Mouse (Mus musculus): Measurements from ENCODE around the gene Cobll1. TPM values are rescaled to one million over a fixed set of nuclear protein-coding genes. Genes with fewer than 3 reads are reported as not detected.

The Cobll1 gene
- polyA plus RNA-seq, 1 experiment from 2014 or later = 4.1 TPM

DNA sequence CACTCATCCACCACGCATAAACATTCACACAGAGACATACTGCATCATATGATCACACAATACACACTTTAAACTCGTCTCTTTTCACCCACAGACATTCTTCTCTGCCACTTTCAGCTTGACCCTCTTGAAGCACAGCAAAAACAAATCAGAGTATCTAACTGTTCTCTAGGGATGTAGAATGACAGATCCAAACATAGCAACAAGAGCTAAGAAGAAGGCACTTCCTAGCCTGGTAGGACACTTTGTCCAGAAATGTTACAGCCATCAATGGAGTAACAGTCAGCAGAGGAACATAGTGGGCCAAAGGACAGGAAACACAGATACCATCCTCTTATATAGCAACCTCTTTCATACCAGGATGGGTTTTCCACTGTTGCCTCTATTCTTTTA lies 11.3 kb downstream of the Cobll1 start:
- DNase-seq (ENCODE audit: low spot score) = no peak
- no peak overlapping the region for H3K27ac ChIP-seq (replicated peaks)
- H3K36me3 ChIP-seq (replicated peaks) = no peaks in the 10 kb centered on the region
- no peak overlapping the region for H3K4me3 ChIP-seq
- H3K4me1 ChIP-seq = peaks cover 7% of the 10 kb centered on the region
- no peaks in the 10 kb centered on the region for H3K9me3 ChIP-seq
- no peaks in the 10 kb centered on the region for H3K27me3 ChIP-seq (replicated peaks; ENCODE audit: low read depth, poor library complexity, severe bottlenecking)
- WGBS = 89% methylated on average over 2 of the region's 2 CpGs

DNA sequence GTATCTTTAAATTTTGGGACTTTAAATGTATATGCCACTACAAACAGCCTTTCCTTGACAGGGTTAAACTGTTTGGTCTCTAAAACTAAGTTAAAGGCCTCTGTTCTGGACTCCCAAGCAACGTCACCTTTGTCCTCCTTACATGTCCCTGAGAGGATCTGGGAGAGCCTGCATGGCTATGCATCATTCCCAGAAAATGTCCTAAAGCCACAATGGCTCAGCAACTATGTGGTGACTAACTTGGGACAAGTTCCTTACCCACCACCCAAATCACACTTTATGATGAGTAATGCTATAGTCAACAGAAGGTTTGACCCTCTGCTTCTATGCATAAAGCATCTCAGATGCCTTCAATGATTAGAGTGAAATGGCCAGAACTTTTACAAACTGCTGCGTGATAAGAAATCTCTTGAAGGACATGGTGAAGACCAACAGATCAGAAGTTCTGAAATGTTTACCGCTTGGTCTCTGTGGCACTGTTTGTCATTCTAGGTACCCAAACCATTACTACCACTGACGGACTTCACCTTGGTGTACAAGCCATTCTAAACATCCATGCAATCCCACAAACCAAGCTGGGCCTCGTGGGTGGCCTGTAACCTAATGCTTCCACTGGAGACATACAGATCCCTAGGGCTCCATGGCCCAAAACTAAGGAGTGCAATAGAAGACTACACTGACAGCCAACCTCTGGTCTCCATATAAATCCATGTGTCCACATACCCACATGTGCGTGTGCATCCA lies 11.9 kb downstream of the Cobll1 start:
- Histone ChIP-seq H3K36me3 (replicated peaks) (no peaks in the 10 kb centered on the region), H3K4me3 (no peak overlapping the region), H3K27me3 (replicated peaks; ENCODE audit: low read depth, poor library complexity, severe bottlenecking) (no peaks in the 10 kb centered on the region), H3K9me3 (no peaks in the 10 kb centered on the region), H3K4me1 (peaks cover 7% of the 10 kb centered on the region), H3K27ac (replicated peaks) (no peak overlapping the region)
- no peak for DNase-seq (ENCODE audit: low spot score)
- 85% methylated on average over 6 of the region's 6 CpGs for WGBS

DNA sequence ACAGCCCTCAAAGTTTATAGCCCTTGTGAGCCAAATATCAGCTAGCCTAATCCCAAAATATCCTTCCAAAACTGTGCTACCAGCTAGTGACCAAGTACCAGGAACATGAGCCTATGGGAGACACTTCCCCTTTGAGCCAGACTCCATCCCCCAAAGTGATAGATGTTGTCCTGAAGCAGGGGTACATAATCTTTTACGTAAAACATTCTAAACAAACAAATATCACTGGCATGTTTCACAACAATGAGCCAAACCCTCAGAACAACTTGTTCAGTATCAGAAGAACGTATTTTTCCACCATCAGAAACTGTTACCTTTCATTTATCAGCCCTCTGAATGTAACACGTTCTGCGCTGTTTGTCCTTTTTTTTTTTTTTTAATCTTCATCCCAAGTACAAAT lies 12.7 kb downstream of the Cobll1 start:
- no peaks in the 10 kb centered on the region for H3K9me3 ChIP-seq
- DNase-seq (ENCODE audit: low spot score) = no peak
- WGBS = 90% methylated on average over 4 of the region's 4 CpGs
- H3K36me3 ChIP-seq (replicated peaks) = no peaks in the 10 kb centered on the region
- no peak overlapping the region for H3K27ac ChIP-seq (replicated peaks)
- peaks cover 7% of the 10 kb centered on the region for H3K4me1 ChIP-seq
- H3K27me3 ChIP-seq (replicated peaks; ENCODE audit: low read depth, poor library complexity, severe bottlenecking) = no peaks in the 10 kb centered on the region
- no peak overlapping the region for H3K4me3 ChIP-seq

DNA sequence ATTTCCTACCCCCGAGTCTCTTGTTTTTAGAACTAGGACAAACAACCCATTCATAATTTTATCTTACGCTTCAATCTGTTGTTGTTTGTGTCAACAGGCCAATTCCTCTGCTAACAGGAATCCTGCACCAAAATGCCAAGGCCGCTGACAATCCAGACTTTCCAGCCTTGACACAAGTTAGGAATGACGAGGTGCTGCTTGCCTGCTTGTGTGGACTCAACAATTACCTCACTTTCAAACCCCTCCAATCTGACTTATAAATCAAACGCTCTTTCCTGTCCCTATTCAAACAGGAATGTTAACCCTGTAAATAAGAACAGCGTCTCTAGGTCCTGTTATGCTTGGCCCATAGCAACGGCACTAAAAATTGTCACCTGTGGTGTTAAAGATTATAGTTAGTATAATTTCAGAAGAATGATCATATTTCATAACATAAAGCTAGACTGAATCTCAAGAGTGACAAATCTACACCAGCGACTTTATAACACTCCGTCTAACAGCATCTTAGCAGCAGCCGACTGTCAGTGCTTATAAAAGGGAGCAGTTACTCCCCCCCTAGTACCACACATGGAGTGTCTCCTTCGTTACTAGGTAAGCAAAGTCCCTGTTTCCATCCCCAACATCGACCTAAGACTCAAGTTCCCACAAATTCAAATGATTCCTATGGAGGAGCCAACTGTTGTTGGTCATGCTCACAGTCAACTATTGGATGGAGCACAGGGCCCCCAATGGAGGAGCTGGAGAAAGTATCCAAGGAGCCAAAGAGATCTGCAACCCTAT lies 15.1 kb downstream of the Cobll1 start:
- Histone ChIP-seq H3K4me3 (no peak overlapping the region), H3K27me3 (replicated peaks; ENCODE audit: low read depth, poor library complexity, severe bottlenecking) (no peaks in the 10 kb centered on the region), H3K36me3 (replicated peaks) (no peaks in the 10 kb centered on the region), H3K27ac (replicated peaks) (no peak overlapping the region), H3K4me1 (peaks cover 12% of the 10 kb centered on the region), H3K9me3 (no peaks in the 10 kb centered on the region)
- DNase-seq (ENCODE audit: low spot score) = no peak
- 80% methylated on average over 12 of the region's 12 CpGs for WGBS

DNA sequence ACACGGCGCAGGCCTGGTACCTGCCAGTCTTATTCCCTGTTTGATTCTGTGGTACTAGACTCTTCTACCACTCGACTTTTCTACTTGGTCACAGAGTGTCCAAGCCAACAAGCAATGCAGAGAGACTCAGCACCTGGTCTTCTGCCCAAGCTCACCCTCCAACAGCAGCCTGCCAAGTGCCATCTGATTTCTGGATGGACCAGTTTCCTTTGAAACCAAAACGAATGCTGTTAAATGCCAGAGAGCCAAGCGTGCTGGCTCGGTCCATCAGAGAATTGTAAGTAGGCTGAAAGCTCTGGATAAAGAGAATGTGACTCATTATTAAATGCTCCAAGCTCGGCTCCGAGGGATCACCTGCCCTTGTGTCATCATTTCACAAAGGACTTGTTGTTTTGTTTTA lies 16.2 kb downstream of the Cobll1 start:
- no peak overlapping the region for H3K4me3 ChIP-seq
- no peaks in the 10 kb centered on the region for H3K9me3 ChIP-seq
- no peak for DNase-seq (ENCODE audit: low spot score)
- WGBS = 82% methylated on average over 8 of the region's 8 CpGs
- H3K27ac ChIP-seq (replicated peaks) = no peak overlapping the region
- H3K27me3 ChIP-seq (replicated peaks; ENCODE audit: low read depth, poor library complexity, severe bottlenecking) = no peaks in the 10 kb centered on the region
- H3K36me3 ChIP-seq (replicated peaks) = no peaks in the 10 kb centered on the region
- peaks cover 5% of the 10 kb centered on the region for H3K4me1 ChIP-seq

DNA sequence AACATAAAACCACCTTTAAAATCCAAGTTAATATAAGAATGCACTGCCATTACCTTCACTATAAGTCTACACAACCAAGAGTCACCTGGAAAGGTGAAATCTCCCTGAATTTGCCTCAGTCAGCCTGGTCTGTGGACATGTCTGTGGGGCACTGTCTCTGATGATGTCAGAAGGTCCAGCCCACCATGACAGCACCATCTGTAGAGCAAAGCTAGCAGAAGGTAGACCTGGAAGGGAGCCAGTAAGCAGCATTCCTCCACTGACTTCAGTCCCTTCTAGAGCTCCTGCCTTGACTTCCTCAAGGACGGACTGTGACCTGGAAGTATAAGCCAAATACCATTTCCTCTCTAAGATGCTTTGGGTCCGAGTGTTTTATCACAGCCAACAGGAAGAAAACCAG lies 17.6 kb downstream of the Cobll1 start:
- Histone ChIP-seq H3K27ac (replicated peaks) (no peak overlapping the region), H3K27me3 (replicated peaks; ENCODE audit: low read depth, poor library complexity, severe bottlenecking) (no peaks in the 10 kb centered on the region), H3K4me3 (no peak overlapping the region), H3K9me3 (no peaks in the 10 kb centered on the region), H3K36me3 (replicated peaks) (no peaks in the 10 kb centered on the region), H3K4me1 (peaks cover 5% of the 10 kb centered on the region)
- DNase-seq (ENCODE audit: low spot score) = no peak
- 77% methylated on average over 2 of the region's 2 CpGs for WGBS

DNA sequence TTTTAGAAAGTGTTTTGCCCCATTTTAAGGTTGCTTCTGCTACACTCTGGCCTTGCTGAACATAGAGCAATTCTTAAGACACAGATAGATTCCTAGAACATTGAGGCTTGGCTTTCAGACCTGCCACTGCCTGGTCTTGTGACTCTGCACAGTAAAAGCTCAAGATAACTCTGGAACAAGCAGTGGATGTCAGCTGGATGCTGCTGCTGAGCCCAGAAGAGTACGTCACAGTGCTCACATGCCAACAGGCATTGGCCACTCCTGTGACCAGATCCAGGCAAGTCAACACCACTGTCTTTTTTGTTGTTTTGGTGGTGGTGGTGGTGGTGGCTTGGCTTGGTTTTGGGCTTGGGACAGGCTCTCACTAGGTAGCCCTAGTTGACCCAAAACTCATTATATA lies 18.6 kb downstream of the Cobll1 start:
- no peak overlapping the region for H3K4me3 ChIP-seq
- no peaks in the 10 kb centered on the region for H3K27me3 ChIP-seq (replicated peaks; ENCODE audit: low read depth, poor library complexity, severe bottlenecking)
- H3K27ac ChIP-seq (replicated peaks) = no peak overlapping the region
- H3K9me3 ChIP-seq = no peaks in the 10 kb centered on the region
- H3K4me1 ChIP-seq = peaks cover 5% of the 10 kb centered on the region
- H3K36me3 ChIP-seq (replicated peaks) = no peaks in the 10 kb centered on the region
- DNase-seq (ENCODE audit: low spot score) = no peak
- WGBS = 76% methylated on average over 1 of the region's 1 CpGs

DNA sequence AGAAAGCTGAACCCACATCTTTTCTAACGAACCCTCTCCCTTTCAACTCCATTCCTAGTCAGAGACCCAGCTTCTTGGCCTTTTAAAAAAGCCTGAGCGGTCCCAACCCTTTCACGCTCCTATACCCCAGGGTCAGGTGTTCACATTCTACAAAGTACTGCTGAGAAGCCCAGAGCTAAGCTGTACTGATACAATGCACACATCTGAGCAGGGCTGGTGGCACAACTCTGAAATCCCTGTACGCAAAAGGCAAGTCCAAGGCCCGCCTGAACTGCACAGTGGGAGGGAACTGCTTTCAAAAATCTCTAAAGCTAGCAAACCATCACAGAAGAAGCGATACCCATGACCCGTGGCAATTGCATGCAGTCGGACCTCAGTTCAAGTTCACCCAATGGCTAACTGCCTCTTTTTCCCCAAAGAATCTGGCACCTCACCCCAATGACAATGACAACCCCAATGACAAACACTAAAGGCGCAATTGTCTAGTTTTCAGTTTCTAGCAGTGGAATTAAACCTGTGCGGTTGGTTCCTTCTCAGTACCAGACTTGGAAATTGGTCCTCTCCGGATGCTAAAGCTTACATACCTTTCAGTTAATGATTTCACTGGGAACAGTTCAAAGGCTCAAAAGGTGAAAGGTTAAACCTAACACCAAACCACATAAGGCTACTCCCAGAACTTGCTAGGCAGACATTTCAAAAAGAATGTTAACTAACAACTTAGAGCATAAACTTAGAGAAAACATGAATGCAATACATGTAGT lies 19.6 kb downstream of the Cobll1 start:
- Histone ChIP-seq H3K9me3 (no peaks in the 10 kb centered on the region), H3K27ac (replicated peaks) (no peak overlapping the region), H3K4me1 (peaks cover 5% of the 10 kb centered on the region), H3K36me3 (replicated peaks) (no peaks in the 10 kb centered on the region), H3K27me3 (replicated peaks; ENCODE audit: low read depth, poor library complexity, severe bottlenecking) (no peaks in the 10 kb centered on the region), H3K4me3 (no peak overlapping the region)
- no peak for DNase-seq (ENCODE audit: low spot score)
- 77% methylated on average over 11 of the region's 11 CpGs for WGBS

DNA sequence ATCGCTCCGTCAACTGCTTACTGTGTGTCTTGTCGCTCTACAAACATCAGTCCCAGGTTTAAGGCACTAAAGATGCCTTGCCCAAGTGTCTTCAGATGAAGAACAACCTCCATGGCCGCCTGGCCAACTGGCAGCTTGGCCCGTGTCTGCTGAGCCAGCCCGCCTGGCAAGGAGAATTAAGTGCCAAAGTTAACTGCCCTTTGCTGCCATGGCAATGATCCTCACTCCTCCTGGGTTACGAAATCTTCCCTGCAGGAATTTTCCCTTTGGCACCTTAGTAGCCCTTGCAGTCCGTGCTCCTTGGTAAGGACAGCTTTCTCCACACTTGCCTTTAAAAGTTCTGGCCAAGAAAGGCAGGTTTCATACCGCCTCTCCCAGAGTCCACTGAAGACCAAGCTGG lies 20.9 kb downstream of the Cobll1 start:
- WGBS = 91% methylated on average over 9 of the region's 9 CpGs
- H3K4me1 ChIP-seq = peaks cover 5% of the 10 kb centered on the region
- no peak overlapping the region for H3K4me3 ChIP-seq
- no peaks in the 10 kb centered on the region for H3K9me3 ChIP-seq
- no peak overlapping the region for H3K27ac ChIP-seq (replicated peaks)
- no peaks in the 10 kb centered on the region for H3K36me3 ChIP-seq (replicated peaks)
- no peak for DNase-seq (ENCODE audit: low spot score)
- H3K27me3 ChIP-seq (replicated peaks; ENCODE audit: low read depth, poor library complexity, severe bottlenecking) = no peaks in the 10 kb centered on the region

DNA sequence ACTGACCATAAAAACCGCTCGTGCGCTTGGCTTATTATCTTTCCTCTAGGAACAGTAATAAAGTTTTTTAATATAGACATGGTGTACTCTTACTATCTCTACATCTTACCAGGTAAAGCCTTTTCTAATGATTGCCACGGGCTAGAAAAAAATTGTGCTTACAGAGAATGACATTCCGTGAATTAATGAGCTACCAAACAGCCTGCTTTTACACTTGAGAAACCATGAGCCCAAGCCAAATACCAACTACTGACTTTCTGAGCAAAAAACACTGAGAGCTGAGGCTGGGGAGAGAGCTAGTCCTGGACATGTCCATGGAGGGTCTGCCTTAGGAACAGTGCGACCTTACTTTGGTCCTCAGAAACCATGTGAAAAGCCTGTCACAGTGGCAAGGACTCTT lies 21.5 kb downstream of the Cobll1 start:
- Histone ChIP-seq H3K4me3 (no peak overlapping the region), H3K4me1 (peaks cover 5% of the 10 kb centered on the region), H3K27me3 (replicated peaks; ENCODE audit: low read depth, poor library complexity, severe bottlenecking) (no peaks in the 10 kb centered on the region), H3K9me3 (no peaks in the 10 kb centered on the region), H3K36me3 (replicated peaks) (no peaks in the 10 kb centered on the region), H3K27ac (replicated peaks) (no peak overlapping the region)
- DNase-seq (ENCODE audit: low spot score) = no peak
- 94% methylated on average over 6 of the region's 6 CpGs for WGBS

DNA sequence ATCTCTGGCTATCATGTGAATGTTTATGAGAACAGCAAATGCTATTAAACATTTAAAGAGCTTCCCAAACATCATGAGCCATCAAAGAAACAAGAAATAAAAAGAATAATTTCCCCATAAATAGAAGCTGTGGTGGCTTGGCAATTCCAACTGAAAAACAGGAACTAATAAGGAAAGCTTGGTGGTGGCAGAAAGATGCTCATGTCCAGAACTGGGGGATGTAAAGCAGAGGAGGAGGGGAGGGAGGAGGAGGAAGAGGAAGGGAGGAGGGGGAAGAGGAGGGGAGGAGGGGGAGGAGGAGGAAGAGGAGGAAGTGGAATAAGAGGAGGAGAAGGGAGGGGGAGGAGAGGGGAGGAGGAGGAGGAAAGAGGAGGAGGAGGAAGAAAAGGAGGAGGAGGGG lies 23.0 kb downstream of the Cobll1 start:
- Histone ChIP-seq H3K9me3 (no peaks in the 10 kb centered on the region), H3K27ac (replicated peaks) (no peak overlapping the region), H3K27me3 (replicated peaks; ENCODE audit: low read depth, poor library complexity, severe bottlenecking) (no peaks in the 10 kb centered on the region), H3K36me3 (replicated peaks) (no peaks in the 10 kb centered on the region), H3K4me1 (peaks cover 5% of the 10 kb centered on the region), H3K4me3 (no peak overlapping the region)
- no peak for DNase-seq (ENCODE audit: low spot score)

DNA sequence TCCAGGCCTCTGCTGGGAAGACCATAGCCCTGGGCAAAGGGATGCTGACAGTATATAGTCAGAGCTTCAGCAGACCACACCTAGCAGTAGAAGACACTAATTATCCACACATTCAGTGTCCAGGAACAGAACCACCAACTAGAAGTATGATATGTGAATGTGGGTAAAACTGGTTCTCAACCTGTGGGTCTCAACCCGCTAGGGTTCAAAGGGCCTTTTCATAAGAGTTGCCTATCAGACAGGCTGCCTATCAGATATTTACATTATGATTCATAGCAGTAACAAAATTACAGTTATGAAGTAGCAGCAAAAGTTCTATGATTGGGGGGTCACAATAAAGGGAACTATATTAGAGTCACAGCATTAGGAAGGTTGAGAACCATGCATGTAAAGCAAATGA lies 24.6 kb downstream of the Cobll1 start:
- no peak for DNase-seq (ENCODE audit: low spot score)
- Histone ChIP-seq H3K4me1 (peaks cover 2% of the 10 kb centered on the region), H3K27ac (replicated peaks) (no peak overlapping the region), H3K9me3 (no peaks in the 10 kb centered on the region), H3K27me3 (replicated peaks; ENCODE audit: low read depth, poor library complexity, severe bottlenecking) (no peaks in the 10 kb centered on the region), H3K4me3 (no peak overlapping the region), H3K36me3 (replicated peaks) (no peaks in the 10 kb centered on the region)
- 98% methylated on average over 1 of the region's 1 CpGs for WGBS

DNA sequence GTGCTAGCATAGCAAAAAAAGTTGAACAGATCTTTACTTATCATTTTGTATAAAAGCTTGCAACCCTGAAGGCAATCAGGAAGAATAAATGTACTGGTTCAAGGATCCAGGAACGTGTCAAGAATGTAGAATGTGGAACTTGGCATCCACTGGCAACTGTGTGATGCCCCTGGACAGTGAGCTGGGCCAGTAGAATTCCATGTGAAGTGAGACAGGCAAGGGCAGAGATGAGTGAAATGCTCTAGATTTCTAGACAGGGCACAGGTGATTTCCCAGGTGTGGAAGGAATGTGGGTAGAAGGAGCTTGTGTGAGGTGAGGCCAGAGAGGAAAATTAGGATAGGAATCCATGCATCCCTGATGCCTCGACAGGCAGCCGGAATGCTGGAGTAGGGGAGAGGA lies 25.5 kb downstream of the Cobll1 start:
- WGBS = 88% methylated on average over 3 of the region's 3 CpGs
- no peaks in the 10 kb centered on the region for H3K9me3 ChIP-seq
- no peak overlapping the region for H3K27ac ChIP-seq (replicated peaks)

More for the DNA sequence above, 25.5 kb downstream of the Cobll1 start:
- no peak overlapping the region for H3K4me3 ChIP-seq
- H3K4me1 ChIP-seq = no peaks in the 10 kb centered on the region
- H3K36me3 ChIP-seq (replicated peaks) = no peaks in the 10 kb centered on the region
- no peak for DNase-seq (ENCODE audit: low spot score)
- no peaks in the 10 kb centered on the region for H3K27me3 ChIP-seq (replicated peaks; ENCODE audit: low read depth, poor library complexity, severe bottlenecking)

Data from embryonic facial prominence, embryonic 10.5 days (tissue).